Mouse (Mus musculus): ENCODE results near the gene Stt3b. TPM values are rescaled to one million over a fixed set of nuclear protein-coding genes. Genes with fewer than 3 reads are reported as not detected.

Stt3b gene
- total RNA-seq (2014; rRNA removed) (92.0 and 111 TPM in 2 replicates), polyA plus RNA-seq (2015; fragmentation: Nextera tagmentation; extraction: Ambion mirVana) (66.0 and 66.8 TPM in 2 replicates)

DNA sequence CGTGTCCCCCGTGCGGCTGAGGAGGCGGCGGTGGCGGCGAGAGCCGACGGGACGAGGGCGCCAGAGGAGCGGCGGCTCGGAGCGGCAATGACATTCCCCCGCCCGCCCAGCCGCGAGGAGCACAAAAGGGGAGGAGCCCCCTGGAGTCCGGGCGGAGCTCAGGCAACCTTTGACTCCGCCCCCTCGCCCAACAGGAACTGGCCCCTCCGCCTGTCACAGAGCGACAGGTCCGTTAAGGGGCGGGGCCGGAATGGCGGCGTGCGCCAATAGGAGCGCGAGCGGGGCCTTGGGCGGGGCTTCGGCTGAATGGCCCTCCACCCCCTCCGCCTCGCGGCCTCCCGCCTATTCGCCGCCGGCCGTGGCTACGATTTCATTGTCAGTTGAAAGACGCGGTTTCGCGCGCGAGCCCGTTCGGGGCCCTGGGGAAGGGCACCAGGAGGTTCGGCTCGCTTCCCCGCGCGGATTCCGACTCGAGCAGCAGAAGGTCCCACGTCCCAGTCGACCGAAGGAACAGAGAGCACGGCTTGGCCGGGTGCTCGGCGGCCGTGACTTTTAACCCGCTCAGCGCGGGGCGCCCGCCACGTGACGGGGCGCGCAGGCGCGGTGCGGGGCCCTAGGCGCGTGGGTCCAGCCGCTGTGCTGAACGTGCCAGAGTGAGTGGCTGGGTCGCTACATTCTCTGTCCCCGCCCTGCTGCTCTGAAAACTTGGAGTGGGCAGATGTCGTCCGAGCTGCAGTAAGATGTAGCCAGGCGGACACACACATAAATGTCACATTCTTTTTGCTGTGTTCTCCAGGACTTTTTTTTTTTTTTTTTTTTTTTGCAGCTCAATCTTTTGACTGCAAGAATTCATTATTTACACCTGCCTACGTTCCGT is at the start of gene Stt3b:
Gene Stt3b, minus strand, starts transcription at position 76 of the 877 bp plus-strand sequence.
- H3K27ac ChIP-seq, result peak within 1 kb of the TSS; percentile 99
- no peaks in the 10 kb centered on the region for H3K27me3 ChIP-seq (ENCODE audit: insufficient read depth, low read length)
- H3K4me1 ChIP-seq (ENCODE audit: insufficient read depth, low read length), result peaks cover 7% of the 10 kb centered on the region; the same call in 1 of the 2 replicates
- TF ChIP-seq CTCF (IDR thresholded peaks at IDR 0.05; ENCODE audit: low read depth), result peak; percentile 37
- peak within 1 kb of the TSS; percentile 77 for H3K4me2 ChIP-seq (ENCODE audit: low read depth, low read length)
- peak; percentile 100 for DNase-seq (ENCODE audit: low spot score)
- no peaks in the 10 kb centered on the region for H3K36me3 ChIP-seq (ENCODE audit: insufficient read depth, low read length)
- under 1% methylated on average over 84 of the region's 91 CpGs for WGBS
- ATAC-seq, result peak; percentile 98
- H3K9ac ChIP-seq (replicated peaks; ENCODE audit: low read length), result peak within 1 kb of the TSS; percentile 98
- H3K9me3 ChIP-seq (ENCODE audit: low read length), result no peaks in the 10 kb centered on the region
- H3K4me3 ChIP-seq (ENCODE audit: low read length), result peak within 1 kb of the TSS; percentile 99

DNA sequence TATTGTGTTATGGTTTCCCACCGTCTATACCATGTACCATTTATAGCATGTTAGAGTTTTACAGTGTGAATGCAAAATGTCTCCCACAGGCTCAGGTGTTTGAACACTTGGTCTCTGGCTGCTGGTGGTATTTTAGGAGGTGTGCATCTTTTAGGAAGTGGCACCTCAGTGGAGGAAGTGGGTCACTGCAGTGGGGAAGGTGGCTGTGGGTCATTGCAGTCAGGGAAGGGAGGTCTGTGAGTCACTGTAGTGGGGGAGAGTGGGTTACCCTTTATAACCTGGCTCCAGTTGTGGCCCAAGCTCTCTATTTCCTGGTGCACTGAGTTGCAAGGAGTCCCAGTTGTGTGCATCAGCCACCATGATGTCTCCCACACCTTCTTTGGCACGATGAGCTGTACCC is 48.2 kb upstream of the Stt3b start:
- H3K9me3 ChIP-seq (ENCODE audit: low read length), result no peaks in the 10 kb centered on the region
- H3K4me2 ChIP-seq (ENCODE audit: low read depth, low read length), result no peak overlapping the region
- H3K27ac ChIP-seq, result no peak overlapping the region
- H3K4me3 ChIP-seq (ENCODE audit: low read length), result no peak overlapping the region
- no peak overlapping the region for H3K9ac ChIP-seq (replicated peaks; ENCODE audit: low read length)
- 93% methylated on average over 2 of the region's 2 CpGs for WGBS
- no peak for ATAC-seq
- no peak for TF ChIP-seq CTCF (IDR thresholded peaks at IDR 0.05; ENCODE audit: low read depth)
- H3K4me1 ChIP-seq (ENCODE audit: insufficient read depth, low read length), result no peaks in the 10 kb centered on the region
- H3K36me3 ChIP-seq (ENCODE audit: insufficient read depth, low read length), result no peaks in the 10 kb centered on the region
- no peak for DNase-seq (ENCODE audit: low spot score)
- H3K27me3 ChIP-seq (ENCODE audit: insufficient read depth, low read length), result no peaks in the 10 kb centered on the region

DNA sequence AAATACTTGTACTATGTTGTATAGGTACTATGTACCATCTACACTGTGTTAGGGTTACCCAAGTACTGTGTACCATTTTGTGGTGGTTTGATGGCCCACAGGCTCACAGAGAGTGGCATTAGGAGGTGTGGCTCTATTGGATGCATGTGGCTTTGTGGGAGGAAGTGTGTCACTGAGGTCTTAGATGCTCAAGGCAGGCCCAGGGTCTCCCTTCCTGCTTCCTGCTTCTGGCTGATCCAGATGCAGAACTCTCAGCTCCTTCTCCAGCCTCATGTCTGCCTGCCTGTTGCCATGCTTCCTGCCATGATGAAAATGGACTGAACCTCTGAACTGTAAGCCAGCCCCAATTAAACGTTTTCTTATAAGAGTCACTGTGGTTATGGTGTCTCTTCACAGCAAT is 47.8 kb upstream of the Stt3b start:
- DNase-seq (ENCODE audit: low spot score) (no peak), ATAC-seq (no peak)
- no peak overlapping the region for H3K4me2 ChIP-seq (ENCODE audit: low read depth, low read length)
- H3K4me1 ChIP-seq (ENCODE audit: insufficient read depth, low read length), result no peaks in the 10 kb centered on the region
- TF ChIP-seq CTCF (IDR thresholded peaks at IDR 0.05; ENCODE audit: low read depth), result no peak
- H3K27me3 ChIP-seq (ENCODE audit: insufficient read depth, low read length), result no peaks in the 10 kb centered on the region
- H3K9me3 ChIP-seq (ENCODE audit: low read length), result no peaks in the 10 kb centered on the region
- 69% methylated on average over 1 of the region's 1 CpGs for WGBS
- H3K36me3 ChIP-seq (ENCODE audit: insufficient read depth, low read length), result no peaks in the 10 kb centered on the region
- no peak overlapping the region for H3K27ac ChIP-seq
- H3K9ac ChIP-seq (replicated peaks; ENCODE audit: low read length), result no peak overlapping the region
- no peak overlapping the region for H3K4me3 ChIP-seq (ENCODE audit: low read length)

DNA sequence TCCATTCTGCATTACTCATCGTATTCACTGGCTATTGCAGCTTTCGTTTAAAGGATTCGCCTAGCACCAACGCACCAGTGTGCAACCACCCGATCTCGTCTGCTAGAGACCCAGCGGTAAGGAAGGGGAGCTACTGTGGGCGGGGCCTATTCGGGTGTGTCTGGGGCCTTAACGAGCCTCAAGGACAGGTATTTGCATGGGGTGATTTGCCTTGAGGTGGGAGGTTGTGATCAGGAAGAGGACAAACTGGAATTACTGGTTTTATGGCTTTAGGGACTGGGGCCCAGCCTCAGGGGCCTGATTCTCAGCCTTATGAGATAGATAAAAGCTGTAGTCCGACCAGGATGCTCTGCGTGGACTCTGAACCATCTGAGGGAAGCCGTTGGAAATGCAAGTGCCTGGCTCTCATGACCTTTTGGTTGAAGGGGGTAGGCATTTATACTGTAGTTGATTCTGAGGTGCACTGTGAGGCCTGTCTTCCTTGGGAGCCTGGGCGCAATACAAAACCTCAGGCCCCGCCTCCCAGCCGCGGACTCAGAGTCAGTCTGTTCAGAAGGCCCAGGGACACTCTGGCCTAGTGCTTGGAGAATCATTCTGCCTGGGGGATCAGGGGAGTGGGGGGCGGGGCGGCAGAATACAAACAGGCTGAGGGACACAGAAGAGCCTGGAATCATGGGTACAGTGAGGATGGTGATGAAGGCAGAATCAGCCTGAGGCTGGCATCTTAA is 46.7 kb upstream of the Stt3b start:
- no peak overlapping the region for H3K9ac ChIP-seq (replicated peaks; ENCODE audit: low read length)
- no peak overlapping the region for H3K4me2 ChIP-seq (ENCODE audit: low read depth, low read length)
- no peaks in the 10 kb centered on the region for H3K4me1 ChIP-seq (ENCODE audit: insufficient read depth, low read length)
- DNase-seq (ENCODE audit: low spot score) (no peak), ATAC-seq (no peak)
- H3K27ac ChIP-seq, result no peak overlapping the region
- 55% methylated on average over 19 of the region's 19 CpGs for WGBS
- no peak for TF ChIP-seq CTCF (IDR thresholded peaks at IDR 0.05; ENCODE audit: low read depth)
- H3K36me3 ChIP-seq (ENCODE audit: insufficient read depth, low read length), result no peaks in the 10 kb centered on the region
- H3K4me3 ChIP-seq (ENCODE audit: low read length), result no peak overlapping the region
- H3K9me3 ChIP-seq (ENCODE audit: low read length), result no peaks in the 10 kb centered on the region
- no peaks in the 10 kb centered on the region for H3K27me3 ChIP-seq (ENCODE audit: insufficient read depth, low read length)

DNA sequence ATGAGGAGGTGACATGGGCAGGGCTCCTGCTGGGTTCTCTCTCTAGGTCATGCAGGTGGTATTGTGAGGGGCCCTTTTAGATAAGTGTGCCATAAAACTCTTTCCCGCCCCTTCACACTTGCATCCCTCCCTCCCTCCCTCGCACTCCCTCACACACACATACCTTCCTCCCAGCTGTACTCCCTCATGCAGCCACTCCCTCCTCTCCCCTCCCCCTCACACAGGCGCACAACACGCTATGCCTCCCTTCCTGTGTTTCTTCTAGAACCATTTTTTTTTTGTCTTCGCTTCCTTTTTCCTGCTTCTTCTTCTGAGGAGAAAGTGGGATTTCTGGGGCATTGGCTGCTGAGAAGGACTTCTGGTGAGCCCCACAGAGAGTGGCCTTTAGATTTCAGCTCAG is 45.8 kb upstream of the Stt3b start:
- no peak for ATAC-seq

DNA sequence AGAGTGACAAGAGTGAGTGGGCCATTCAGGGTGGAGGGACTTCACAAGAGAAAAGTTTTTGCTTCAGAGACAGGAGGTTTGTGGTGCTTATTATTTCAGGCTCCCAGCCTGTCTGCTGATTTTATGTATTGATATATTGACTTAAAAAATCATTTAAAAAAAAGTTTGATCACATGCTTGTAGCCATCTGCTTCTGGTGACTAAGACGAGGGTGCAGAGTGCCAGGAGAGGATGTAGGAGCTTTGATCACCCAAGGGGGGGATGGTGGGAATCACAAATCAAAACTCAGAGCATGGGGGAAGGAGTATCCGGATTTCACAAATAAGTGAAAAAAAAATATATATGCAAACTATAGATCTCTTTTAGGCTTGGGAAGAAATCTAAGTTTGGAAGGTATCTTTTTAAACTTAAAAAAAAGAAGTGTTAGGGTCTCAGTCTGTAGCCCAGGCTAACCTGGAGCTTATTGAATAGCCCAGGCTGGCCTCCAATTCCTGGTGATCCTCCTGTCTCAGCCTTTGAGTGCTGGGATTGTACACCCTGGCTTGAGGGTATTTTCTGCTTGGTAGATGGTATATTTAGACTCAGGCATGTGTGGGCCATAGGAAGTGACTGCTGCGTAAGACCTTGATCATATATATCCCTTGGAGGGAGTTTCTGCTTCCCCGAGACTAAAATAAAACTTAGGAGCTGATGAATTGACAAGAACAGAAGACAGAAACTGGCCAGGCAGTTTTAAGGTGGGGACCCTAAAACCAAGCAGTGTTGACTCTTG is 39.7 kb upstream of the Stt3b start:
- H3K9ac ChIP-seq (replicated peaks; ENCODE audit: low read length), result no peak overlapping the region
- H3K4me2 ChIP-seq (ENCODE audit: low read depth, low read length), result no peak overlapping the region
- 82% methylated on average over 4 of the region's 4 CpGs for WGBS
- H3K9me3 ChIP-seq (ENCODE audit: low read length), result no peaks in the 10 kb centered on the region
- H3K27me3 ChIP-seq (ENCODE audit: insufficient read depth, low read length), result no peaks in the 10 kb centered on the region
- ATAC-seq (no peak), DNase-seq (ENCODE audit: low spot score) (no peak)
- TF ChIP-seq CTCF (IDR thresholded peaks at IDR 0.05; ENCODE audit: low read depth), result no peak
- H3K27ac ChIP-seq, result no peak overlapping the region
- H3K4me3 ChIP-seq (ENCODE audit: low read length), result no peak overlapping the region
- H3K36me3 ChIP-seq (ENCODE audit: insufficient read depth, low read length), result no peaks in the 10 kb centered on the region
- H3K4me1 ChIP-seq (ENCODE audit: insufficient read depth, low read length), result no peaks in the 10 kb centered on the region

More for the DNA sequence above, 45.8 kb upstream of the Stt3b start:
- H3K27me3 ChIP-seq (ENCODE audit: insufficient read depth, low read length), result no peaks in the 10 kb centered on the region
- no peak overlapping the region for H3K4me2 ChIP-seq (ENCODE audit: low read depth, low read length)
- H3K9ac ChIP-seq (replicated peaks; ENCODE audit: low read length), result no peak overlapping the region
- WGBS, result 61% methylated on average over 5 of the region's 5 CpGs
- H3K4me3 ChIP-seq (ENCODE audit: low read length), result no peak overlapping the region
- DNase-seq (ENCODE audit: low spot score), result no peak
- TF ChIP-seq CTCF (IDR thresholded peaks at IDR 0.05; ENCODE audit: low read depth), result no peak
- H3K27ac ChIP-seq, result no peak overlapping the region
- no peaks in the 10 kb centered on the region for H3K4me1 ChIP-seq (ENCODE audit: insufficient read depth, low read length)
- H3K36me3 ChIP-seq (ENCODE audit: insufficient read depth, low read length), result no peaks in the 10 kb centered on the region
- no peaks in the 10 kb centered on the region for H3K9me3 ChIP-seq (ENCODE audit: low read length)

Data from hindbrain, postnatal 0 days (tissue).